Mouse (Mus musculus) bone marrow, adult 2 months (tissue): ENCODE results near the gene Psap. TPM values are rescaled to one million over a fixed set of nuclear protein-coding genes. Genes with fewer than 3 reads are reported as not detected.

Experiments
- H3K27ac ChIP-seq: fragments of 200-500 bp; 2 replicates; pipeline ENCODE4 v1.5.1; 2012; ENCODE audit warnings: low read depth, mild to moderate bottlenecking, control low read depth, inconsistent platforms, low read length; ENCODE audit not compliant: control insufficient read depth, poor library complexity, insufficient read depth
- H3K4me1 ChIP-seq: fragments of 200-500 bp; 2 replicates; pipeline ENCODE4 v1.6.1; 2011; ENCODE audit warnings: low read length; ENCODE audit not compliant: control insufficient read depth, insufficient read depth
- H3K4me3 ChIP-seq: fragments of 200-500 bp; replicated peaks from 2 replicates; pipeline ENCODE3; 2011; ENCODE audit warnings: mild to moderate bottlenecking, low read depth, low read length, control low read depth; ENCODE audit not compliant: control insufficient read depth
- CTCF ChIP-seq: fragments of 200-500 bp; IDR thresholded peaks from 2 replicates; pipeline ENCODE4 v1.5.1; 2011; ENCODE audit warnings: low read length, control low read depth; ENCODE audit not compliant: control insufficient read depth, insufficient read depth
- POLR2A ChIP-seq: fragments of 200-500 bp; IDR thresholded peaks from 2 replicates; pipeline ENCODE4 v1.6.1; 2011; ENCODE audit warnings: low read depth, mild to moderate bottlenecking, control low read depth, low read length, borderline replicate concordance; ENCODE audit not compliant: control insufficient read depth
- WGBS: fragments of 180-500 bp; shearing (Covaris S2); methylation state at CpG from one replicate; pipeline ENCODE4 v1.1.7; 2018; 5-methylcytosine and 5-hydroxymethylcytosine counted together
- polyA plus RNA-seq: library from polyadenylated mRNA; stranded (reverse); fragments of >200 nt; gene quantifications from 2 replicates; pipeline ENCODE4 v1.2.4, GENCODE M21; 2011; ENCODE audit warnings: low replicate concordance; ENCODE audit not compliant: missing spikeins, insufficient read depth, insufficient read length

Psap gene
- polyA plus RNA-seq, 1 experiment: 453 TPM

- TF ChIP-seq CTCF (no peak), POLR2A (no peak)
- peaks cover 22% of the 10 kb centered on the region for H3K4me1 ChIP-seq
- 24% methylated on average over 10 of the region's 10 CpGs for WGBS
- H3K27ac ChIP-seq: peak overlapping the region; percentile 63; the same call in 1 of the 2 replicates
- H3K4me3 ChIP-seq: peak overlapping the region; percentile 12
Observed at GRCm38 (mm10) chr10:60282116-60283014, 4.9 kb downstream of the Psap start.

- peak overlapping the region; percentile 83 for H3K27ac ChIP-seq
- H3K4me3 ChIP-seq: peak overlapping the region; percentile 55
- WGBS: 7% methylated on average over 6 of the region's 6 CpGs
- peaks cover 26% of the 10 kb centered on the region for H3K4me1 ChIP-seq
- no peak for TF ChIP-seq POLR2A
- TF ChIP-seq CTCF: no peak
Observed at GRCm38 (mm10) chr10:60284248-60284647, 6.8 kb downstream of the Psap start.

GRCm38 (mm10) chr10:60284676-60285111 is 7.3 kb downstream of the Psap start:
- TF ChIP-seq CTCF (no peak), POLR2A (no peak)
- H3K4me3 ChIP-seq: peak overlapping the region; percentile 55
- WGBS: 6% methylated on average over 8 of the region's 8 CpGs

GRCm38 (mm10) chr10:60285183-60285582 is 7.8 kb downstream of the Psap start:
- WGBS: 73% methylated on average over 8 of the region's 8 CpGs
- peak overlapping the region; percentile 83 for H3K27ac ChIP-seq
- H3K4me1 ChIP-seq: peaks cover 22% of the 10 kb centered on the region
- peak overlapping the region; percentile 55 for H3K4me3 ChIP-seq
- TF ChIP-seq CTCF (no peak), POLR2A (no peak)

More at GRCm38 (mm10) chr10:60284676-60285111, 7.3 kb downstream of the Psap start:
- peak overlapping the region; percentile 83 for H3K27ac ChIP-seq
- peaks cover 23% of the 10 kb centered on the region for H3K4me1 ChIP-seq

GRCm38 (mm10) chr10:60285676-60286372 is 8.4 kb downstream of the Psap start:
- H3K27ac ChIP-seq: peak overlapping the region; percentile 83
- TF ChIP-seq CTCF (no peak), POLR2A (no peak)
- WGBS: 72% methylated on average over 14 of the region's 14 CpGs
- peaks cover 24% of the 10 kb centered on the region for H3K4me1 ChIP-seq
- no peak overlapping the region for H3K4me3 ChIP-seq

- Histone ChIP-seq H3K27ac (peak overlapping the region; percentile 53; the same call in 1 of the 2 replicates), H3K4me3 (no peak overlapping the region), H3K4me1 (peaks cover 26% of the 10 kb centered on the region)
- WGBS: 35% methylated on average over 7 of the region's 7 CpGs
- TF ChIP-seq POLR2A (no peak), CTCF (no peak)
Observed at GRCm38 (mm10) chr10:60286546-60286945, 9.1 kb downstream of the Psap start.

GRCm38 (mm10) chr10:60287161-60287560 is 9.7 kb downstream of the Psap start:
- Histone ChIP-seq H3K4me1 (peaks cover 24% of the 10 kb centered on the region), H3K27ac (peak overlapping the region; percentile 54; the same call in 1 of the 2 replicates), H3K4me3 (no peak overlapping the region)
- TF ChIP-seq POLR2A (no peak), CTCF (no peak)
- WGBS: 68% methylated on average over 4 of the region's 4 CpGs

GRCm38 (mm10) chr10:60287726-60288125 is 10.3 kb downstream of the Psap start:
- 41% methylated on average over 2 of the region's 2 CpGs for WGBS
- 0 out of 2 replicates have a peak overlapping the region, but pooled peaks have one; percentile 54 for H3K27ac ChIP-seq
- peaks cover 24% of the 10 kb centered on the region for H3K4me1 ChIP-seq
- no peak for TF ChIP-seq POLR2A
- no peak for TF ChIP-seq CTCF
- no peak overlapping the region for H3K4me3 ChIP-seq
